Mouse (Mus musculus) liver, adult 2 months (tissue): ENCODE measurements around the gene Stk24.

Experiments
- CTCF ChIP-seq: fragments of 200-500 bp; IDR thresholded peaks from 2 replicates; pipeline ENCODE4 v1.5.1; 2011; ENCODE audit warnings: low read depth, low read length, control low read depth
- POLR2A ChIP-seq: fragments of 200-500 bp; IDR thresholded peaks from 2 replicates; pipeline ENCODE4 v1.6.1; 2011; ENCODE audit warnings: low read length, control low read depth; ENCODE audit not compliant: insufficient read depth; ENCODE audit errors: extremely low read depth

GRCm38 (mm10) chr14:121416626-121417319, 37.0 kb upstream of the Stk24 start:
- TF ChIP-seq CTCF, result no peak
- no peak for TF ChIP-seq POLR2A
